Mouse (Mus musculus) thymus, adult 2 months (tissue): Measurements from ENCODE around the gene Prkca.

ENCODE experiments used
- CTCF ChIP-seq: fragments of 200-500 bp; IDR thresholded peaks from 2 replicates; pipeline ENCODE4 v1.5.1; 2012; ENCODE audit warnings: mild to moderate bottlenecking, control low read depth, low read length, moderate library complexity, borderline replicate concordance; ENCODE audit not compliant: control insufficient read depth, poor library complexity, insufficient read depth; ENCODE audit errors: extremely low read depth
- POLR2A ChIP-seq: fragments of 200-500 bp; IDR thresholded peaks from 2 replicates; pipeline ENCODE4 v1.6.1; 2012; ENCODE audit warnings: mild to moderate bottlenecking, low read length, control low read depth, moderate library complexity; ENCODE audit not compliant: control insufficient read depth, poor library complexity, insufficient read depth; ENCODE audit errors: extremely low read depth

DNA sequence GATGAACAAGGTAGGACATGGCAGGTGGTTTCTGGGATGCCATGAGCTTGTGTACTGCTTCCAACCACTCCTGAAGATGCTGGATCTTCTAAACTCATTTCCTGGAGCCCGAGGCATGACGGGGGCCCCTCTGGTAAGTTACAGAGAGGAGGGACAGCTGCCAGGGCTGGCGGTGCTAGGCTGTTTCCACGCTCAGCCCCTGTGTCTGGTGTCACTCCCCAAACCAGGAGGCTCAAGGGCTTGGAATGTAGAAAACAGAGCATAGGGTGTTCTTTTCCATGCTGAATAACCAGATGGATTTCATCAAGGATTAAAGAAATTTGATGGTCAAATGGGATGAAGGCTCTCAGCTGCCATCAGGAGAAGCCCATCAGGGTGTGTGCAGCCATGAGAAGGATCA is 104.6 kb downstream of the Prkca start:
- no peak for TF ChIP-seq CTCF
- no peak for TF ChIP-seq POLR2A
